Mouse (Mus musculus) kidney, adult 8-10 months (tissue): ENCODE measurements around the gene Pds5a.

Source experiments
- DNase-seq, 2 experiments: peaks; one replicate each; pipeline ENCODE4 v3.0.0; 2022

Gene Pds5a

DNA sequence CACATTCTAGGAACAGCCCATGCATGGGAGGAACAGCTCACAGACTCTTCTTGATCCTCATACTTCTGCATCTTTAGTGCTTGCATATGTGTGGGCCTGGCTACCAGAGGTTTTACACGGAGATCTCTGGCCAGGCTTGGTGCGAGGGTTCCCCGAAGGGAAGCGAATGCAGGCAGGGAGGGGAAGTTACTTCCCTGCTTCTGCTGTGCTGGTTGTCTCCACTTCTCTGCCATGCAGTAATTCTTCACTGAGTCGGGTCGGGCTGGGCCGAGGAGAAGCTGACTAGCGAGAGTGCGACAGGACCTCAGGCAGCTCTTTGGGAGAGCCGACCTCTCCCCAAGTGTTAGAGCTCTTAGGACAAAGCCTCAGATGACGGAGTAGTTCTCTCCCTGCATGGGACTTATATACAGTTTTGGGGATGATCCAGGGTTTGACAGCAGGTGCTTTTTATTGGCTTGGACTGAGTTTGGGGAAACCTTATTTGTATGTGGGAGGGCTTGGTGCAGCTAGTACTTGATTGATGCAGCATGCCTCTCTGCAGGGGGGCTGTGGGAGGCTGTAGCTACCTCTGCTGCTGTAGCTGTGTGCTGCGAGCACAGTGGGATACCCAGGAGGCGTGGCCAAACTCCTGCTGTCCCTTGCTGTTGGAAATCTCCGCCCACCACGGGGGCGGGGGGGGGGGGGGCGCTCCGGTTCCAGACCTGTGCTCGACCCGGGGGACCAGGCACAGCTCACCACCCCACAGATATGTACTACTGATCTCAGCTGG lies 136.8 kb downstream of the Pds5a start:
- no peak for DNase-seq

- DNase-seq: no peak
These were observed 141.0 kb downstream of the Pds5a start for GRCm38 (mm10) chr5:65557109-65557508.
